Mouse (Mus musculus) midbrain, embryonic 12.5 days (tissue): Measurements from ENCODE around the gene Snx30. TPM values are rescaled to one million over a fixed set of nuclear protein-coding genes. Genes with fewer than 3 reads are reported as not detected.

Source experiments
- ATAC-seq: fragments of 200-750 bp; cut with Nextera tagmentation; 2 replicates; pipeline ENCODE4 v1.8.0; 2017; ENCODE audit warnings: low read depth, moderate TSS enrichment, moderate library complexity; ENCODE audit not compliant: low FRiP score
- H3K27ac ChIP-seq: fragments of 300-500 bp; sonication (generic); replicated peaks from 2 replicates; pipeline ENCODE4 v1.5.1; 2016; ENCODE audit warnings: mild to moderate bottlenecking
- H3K27me3 ChIP-seq: fragments of 300-500 bp; sonication (generic); 2 replicates; pipeline ENCODE4 v1.6.1; 2016; ENCODE audit warnings: mild to moderate bottlenecking
- H3K36me3 ChIP-seq: fragments of 300-500 bp; sonication (generic); 2 replicates; pipeline ENCODE4 v1.6.1; 2016
- H3K4me1 ChIP-seq: fragments of 300-500 bp; sonication (generic); 2 replicates; pipeline ENCODE4 v1.6.1; 2016
- H3K4me2 ChIP-seq: fragments of 300-500 bp; sonication (generic); replicated peaks from 2 replicates; pipeline ENCODE4 v1.6.1; 2016; ENCODE audit warnings: mild to moderate bottlenecking, moderate library complexity
- H3K4me3 ChIP-seq: fragments of 300-500 bp; sonication (generic); 2 replicates; pipeline ENCODE4 v1.5.1; 2016; ENCODE audit warnings: mild to moderate bottlenecking
- H3K9ac ChIP-seq: fragments of 300-500 bp; sonication (generic); replicated peaks from 2 replicates; pipeline ENCODE4 v1.6.1; 2016; ENCODE audit warnings: mild to moderate bottlenecking, moderate library complexity
- H3K9me3 ChIP-seq: fragments of 300-500 bp; sonication (generic); 2 replicates; pipeline ENCODE4 v1.6.1; 2016; ENCODE audit warnings: mild to moderate bottlenecking
- WGBS: fragments of 180-500 bp; shearing (Covaris S2); methylation state at CpG from one replicate; pipeline ENCODE4 v1.1.7; 2016; 5-methylcytosine and 5-hydroxymethylcytosine counted together
- polyA plus RNA-seq: library from polyadenylated mRNA; unstranded; fragments of >200 nt; fragmentation: Nextera tagmentation; extraction: Ambion mirVana; gene quantifications from 2 replicates; pipeline ENCODE4 v1.2.1, GENCODE M21; 2016

Snx30 gene
- polyA plus RNA-seq, 1 experiment from 2014 or later = 14.5 TPM

- 91% methylated on average over 5 of the region's 5 CpGs for WGBS
- H3K36me3 ChIP-seq = peaks cover 29% of the 10 kb centered on the region
- no peak overlapping the region for H3K27ac ChIP-seq
- H3K27me3 ChIP-seq = no peaks in the 10 kb centered on the region
- no peak overlapping the region for H3K9ac ChIP-seq
- no peak overlapping the region for H3K4me3 ChIP-seq
- no peaks in the 10 kb centered on the region for H3K9me3 ChIP-seq
- no peaks in the 10 kb centered on the region for H3K4me1 ChIP-seq
- no peak overlapping the region for H3K4me2 ChIP-seq
- no peak for ATAC-seq
Measured at GRCm38 (mm10) chr4:59880725-59881124, 75.1 kb downstream of the Snx30 start.

GRCm38 (mm10) chr4:59881210-59881609 is 75.6 kb downstream of the Snx30 start:
- Histone ChIP-seq H3K27ac (no peak overlapping the region), H3K9ac (no peak overlapping the region), H3K4me2 (no peak overlapping the region), H3K4me3 (no peak overlapping the region), H3K27me3 (no peaks in the 10 kb centered on the region), H3K36me3 (peaks cover 29% of the 10 kb centered on the region), H3K9me3 (no peaks in the 10 kb centered on the region), H3K4me1 (no peaks in the 10 kb centered on the region)
- WGBS = 90% methylated on average over 2 of the region's 2 CpGs
- no peak for ATAC-seq

GRCm38 (mm10) chr4:59884136-59884696 is 78.6 kb downstream of the Snx30 start:
- 87% methylated on average over 6 of the region's 6 CpGs for WGBS
- no peaks in the 10 kb centered on the region for H3K4me1 ChIP-seq
- H3K27me3 ChIP-seq = no peaks in the 10 kb centered on the region
- no peak for ATAC-seq
- H3K9ac ChIP-seq = no peak overlapping the region
- no peak overlapping the region for H3K4me2 ChIP-seq
- no peak overlapping the region for H3K27ac ChIP-seq
- H3K9me3 ChIP-seq = no peaks in the 10 kb centered on the region
- no peak overlapping the region for H3K4me3 ChIP-seq
- H3K36me3 ChIP-seq = peaks cover 33% of the 10 kb centered on the region

GRCm38 (mm10) chr4:59886281-59886680 is 80.6 kb downstream of the Snx30 start:
- ATAC-seq = no peak
- H3K9ac ChIP-seq = no peak overlapping the region
- 86% methylated on average over 6 of the region's 6 CpGs for WGBS
- no peaks in the 10 kb centered on the region for H3K4me1 ChIP-seq
- no peaks in the 10 kb centered on the region for H3K9me3 ChIP-seq
- no peak overlapping the region for H3K27ac ChIP-seq
- no peaks in the 10 kb centered on the region for H3K27me3 ChIP-seq
- peaks cover 28% of the 10 kb centered on the region for H3K36me3 ChIP-seq
- H3K4me3 ChIP-seq = no peak overlapping the region
- H3K4me2 ChIP-seq = no peak overlapping the region

GRCm38 (mm10) chr4:59887011-59887410 is 81.4 kb downstream of the Snx30 start:
- Histone ChIP-seq H3K36me3 (peaks cover 26% of the 10 kb centered on the region), H3K4me3 (no peak overlapping the region), H3K27me3 (no peaks in the 10 kb centered on the region), H3K4me1 (no peaks in the 10 kb centered on the region), H3K27ac (no peak overlapping the region), H3K4me2 (no peak overlapping the region), H3K9me3 (no peaks in the 10 kb centered on the region), H3K9ac (no peak overlapping the region)
- no peak for ATAC-seq
- 90% methylated on average over 5 of the region's 5 CpGs for WGBS

- no peak overlapping the region for H3K27ac ChIP-seq
- no peaks in the 10 kb centered on the region for H3K4me1 ChIP-seq
- H3K4me2 ChIP-seq = no peak overlapping the region
- WGBS = 81% methylated on average over 5 of the region's 5 CpGs
- H3K4me3 ChIP-seq = no peak overlapping the region
- no peaks in the 10 kb centered on the region for H3K9me3 ChIP-seq
- H3K27me3 ChIP-seq = no peaks in the 10 kb centered on the region
- peaks cover 16% of the 10 kb centered on the region for H3K36me3 ChIP-seq
- ATAC-seq = no peak
- no peak overlapping the region for H3K9ac ChIP-seq
Measured at GRCm38 (mm10) chr4:59888014-59888413, 82.4 kb downstream of the Snx30 start.

GRCm38 (mm10) chr4:59890086-59890600 is 84.5 kb downstream of the Snx30 start:
- no peaks in the 10 kb centered on the region for H3K4me1 ChIP-seq
- WGBS = 92% methylated on average over 6 of the region's 6 CpGs
- H3K9ac ChIP-seq = no peak overlapping the region
- no peak overlapping the region for H3K4me2 ChIP-seq
- no peaks in the 10 kb centered on the region for H3K27me3 ChIP-seq
- no peak overlapping the region for H3K4me3 ChIP-seq
- H3K27ac ChIP-seq = no peak overlapping the region
- H3K9me3 ChIP-seq = no peaks in the 10 kb centered on the region
- 0 out of 2 replicates have a peak, but pooled peaks cover 9% of the 10 kb centered on the region for H3K36me3 ChIP-seq
- ATAC-seq = no peak

- no peaks in the 10 kb centered on the region for H3K9me3 ChIP-seq
- no peak overlapping the region for H3K4me2 ChIP-seq
- no peaks in the 10 kb centered on the region for H3K27me3 ChIP-seq
- 0 out of 2 replicates have a peak, but pooled peaks cover 8% of the 10 kb centered on the region for H3K36me3 ChIP-seq
- 90% methylated on average over 10 of the region's 10 CpGs for WGBS
- H3K4me3 ChIP-seq = no peak overlapping the region
- no peaks in the 10 kb centered on the region for H3K4me1 ChIP-seq
- H3K9ac ChIP-seq = no peak overlapping the region
- ATAC-seq = no peak
- H3K27ac ChIP-seq = no peak overlapping the region
Measured at GRCm38 (mm10) chr4:59891723-59892416, 86.2 kb downstream of the Snx30 start.

GRCm38 (mm10) chr4:59892731-59893130 is 87.1 kb downstream of the Snx30 start:
- H3K4me2 ChIP-seq = no peak overlapping the region
- no peak overlapping the region for H3K9ac ChIP-seq
- H3K27ac ChIP-seq = no peak overlapping the region
- H3K27me3 ChIP-seq = no peaks in the 10 kb centered on the region
- H3K9me3 ChIP-seq = no peaks in the 10 kb centered on the region
- ATAC-seq = no peak
- peaks cover 15% of the 10 kb centered on the region; the same call in 1 of the 2 replicates for H3K36me3 ChIP-seq
- no peaks in the 10 kb centered on the region for H3K4me1 ChIP-seq
- WGBS = 94% methylated on average over 5 of the region's 5 CpGs
- no peak overlapping the region for H3K4me3 ChIP-seq

GRCm38 (mm10) chr4:59894415-59894814 is 88.8 kb downstream of the Snx30 start:
- Histone ChIP-seq H3K36me3 (peaks cover 22% of the 10 kb centered on the region), H3K4me2 (no peak overlapping the region), H3K4me1 (no peaks in the 10 kb centered on the region), H3K27ac (no peak overlapping the region), H3K9me3 (no peaks in the 10 kb centered on the region), H3K4me3 (no peak overlapping the region), H3K27me3 (no peaks in the 10 kb centered on the region), H3K9ac (no peak overlapping the region)
- no peak for ATAC-seq
- 97% methylated on average over 8 of the region's 8 CpGs for WGBS

GRCm38 (mm10) chr4:59894977-59895575 is 89.4 kb downstream of the Snx30 start:
- H3K4me2 ChIP-seq = no peak overlapping the region
- no peak overlapping the region for H3K27ac ChIP-seq
- 98% methylated on average over 3 of the region's 3 CpGs for WGBS
- H3K9ac ChIP-seq = no peak overlapping the region
- no peaks in the 10 kb centered on the region for H3K27me3 ChIP-seq
- H3K36me3 ChIP-seq = peaks cover 23% of the 10 kb centered on the region
- H3K4me1 ChIP-seq = no peaks in the 10 kb centered on the region
- no peaks in the 10 kb centered on the region for H3K9me3 ChIP-seq
- ATAC-seq = no peak
- H3K4me3 ChIP-seq = no peak overlapping the region

GRCm38 (mm10) chr4:59896000-59896399 is 90.4 kb downstream of the Snx30 start:
- Histone ChIP-seq H3K9me3 (no peaks in the 10 kb centered on the region), H3K4me3 (no peak overlapping the region), H3K27ac (no peak overlapping the region), H3K4me1 (no peaks in the 10 kb centered on the region), H3K4me2 (no peak overlapping the region), H3K27me3 (no peaks in the 10 kb centered on the region), H3K36me3 (peaks cover 23% of the 10 kb centered on the region), H3K9ac (no peak overlapping the region)
- ATAC-seq = no peak
- WGBS = 72% methylated on average over 5 of the region's 5 CpGs
